Mouse (Mus musculus) heart, adult 2 months (tissue): ENCODE measurements at regions not wholly inside any gene's neighbourhood (a gene's known extent, or its start where the extent isn't known, plus 50 kb on each side); places are given as distances from the start of the nearest gene placed in this dataset.
"Not testable (repeated sequence)": the region's sequence is repeated elsewhere in the genome, so short reads cannot be mapped to it uniquely, and the experiment has no call there.

ENCODE experiments used
- DNase-seq, 2 experiments: peaks; one replicate each; pipeline ENCODE4 v3.0.0; 2021
- H3K27ac ChIP-seq: fragments of 200-600 bp; 2 replicates; pipeline ENCODE4 v1.8.1; 2022
- H3K27me3 ChIP-seq: fragments of 200-500 bp; 2 replicates; pipeline ENCODE4 v1.6.1; 2012; ENCODE audit warnings: mild to moderate bottlenecking, low read length, inconsistent platforms, mixed read lengths; ENCODE audit not compliant: control insufficient read depth, insufficient read depth
- H3K36me3 ChIP-seq: fragments of 200-500 bp; 2 replicates; pipeline ENCODE4 v1.6.1; 2012; ENCODE audit warnings: low read length, inconsistent platforms; ENCODE audit not compliant: control insufficient read depth, insufficient read depth
- H3K4me1 ChIP-seq: fragments of 200-500 bp; 2 replicates; pipeline ENCODE4 v1.6.1; 2011; ENCODE audit warnings: low read length; ENCODE audit not compliant: control insufficient read depth, insufficient read depth
- H3K4me3 ChIP-seq: fragments of 200-600 bp; 2 replicates; pipeline ENCODE4 v1.8.1; 2022
- H3K79me2 ChIP-seq: fragments of 200-500 bp; replicated peaks from 2 replicates; pipeline ENCODE4 v1.6.1; 2012; ENCODE audit warnings: mild to moderate bottlenecking, inconsistent platforms, low read length, moderate library complexity, mixed read lengths; ENCODE audit not compliant: control insufficient read depth, insufficient read depth
- H3K9ac ChIP-seq: fragments of 200-500 bp; 2 replicates; pipeline ENCODE4 v1.6.1; 2012; ENCODE audit warnings: low read depth, mild to moderate bottlenecking, control low read depth, inconsistent platforms, low read length, mixed read lengths
- CTCF ChIP-seq: fragments of 200-600 bp; IDR thresholded peaks from 2 replicates; pipeline ENCODE4 v1.8.1; 2022; ENCODE audit warnings: antibody characterized with exemption, mild to moderate bottlenecking, moderate library complexity
- EP300 ChIP-seq: fragments of 200-500 bp; IDR thresholded peaks from 2 replicates; pipeline ENCODE4 v1.6.1; 2011; ENCODE audit warnings: low read depth, low read length, control low read depth; ENCODE audit not compliant: insufficient read depth
- POLR2A ChIP-seq: fragments of 200-500 bp; IDR thresholded peaks from 2 replicates; pipeline ENCODE4 v1.6.1; 2011; ENCODE audit warnings: mild to moderate bottlenecking, low read depth, low read length, control low read depth; ENCODE audit not compliant: insufficient read depth
- WGBS: fragments of 180-500 bp; shearing (Covaris S2); methylation state at CpG from one replicate; pipeline ENCODE4 v1.1.7; 2018; 5-methylcytosine and 5-hydroxymethylcytosine counted together
- intact Hi-C: fragments of 180-260 bp; cut with DNase I; formaldehyde crosslinking; loops from one replicate; pipeline ENCODE4 v1.15.1; 2025

DNA sequence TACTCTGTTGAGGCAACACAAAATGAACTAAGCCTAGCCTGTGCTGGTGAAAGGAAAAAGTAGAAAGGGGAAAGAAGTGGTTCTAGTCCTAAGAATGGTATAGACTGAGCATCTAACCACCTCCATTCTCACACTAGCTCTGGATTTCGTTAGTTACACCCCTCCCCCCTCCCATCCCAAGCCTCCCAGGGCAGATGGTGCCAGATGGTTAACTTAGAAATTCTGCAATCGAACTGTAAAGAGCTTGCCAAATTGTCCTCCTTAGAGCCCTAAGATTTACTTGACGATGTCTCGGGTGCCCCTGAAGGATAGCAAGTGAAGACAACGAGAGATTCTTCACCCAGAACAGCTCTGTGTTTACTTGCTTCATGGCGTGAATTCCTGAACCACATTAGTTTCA, 453.7 kb upstream of the Clint1 start:
- no peaks in the 10 kb centered on the region for H3K79me2 ChIP-seq
- intact Hi-C loops = no loop called here
- WGBS = 68% methylated on average over 6 of the region's 6 CpGs
- TF ChIP-seq CTCF (no peak), EP300 (no peak), POLR2A (no peak)
- H3K27ac ChIP-seq = no peak overlapping the region
- no peak overlapping the region for H3K4me3 ChIP-seq
- no peak for DNase-seq
- H3K27me3 ChIP-seq = no peaks in the 10 kb centered on the region
- H3K4me1 ChIP-seq = no peaks in the 10 kb centered on the region; the same call in 1 of the 2 replicates
- no peaks in the 10 kb centered on the region for H3K36me3 ChIP-seq
- no peak overlapping the region for H3K9ac ChIP-seq

- DNase-seq = no peak
- TF ChIP-seq POLR2A (no peak), EP300 (no peak), CTCF (no peak)
- Histone ChIP-seq H3K4me3 (no peak overlapping the region), H3K79me2 (no peaks in the 10 kb centered on the region), H3K27me3 (no peaks in the 10 kb centered on the region), H3K4me1 (no peaks in the 10 kb centered on the region), H3K9ac (no peak overlapping the region), H3K27ac (no peak overlapping the region), H3K36me3 (no peaks in the 10 kb centered on the region)
- WGBS = 53% methylated on average over 10 of the region's 10 CpGs
- intact Hi-C loops = no loop called here
These were observed 447.3 kb upstream of the Clint1 start for GRCm38 (mm10) chr11:45404377-45405029.

GRCm38 (mm10) chr11:45424066-45424465, 427.8 kb upstream of the Clint1 start:
- H3K4me3 ChIP-seq, H3K79me2 ChIP-seq, DNase-seq, intact Hi-C loops, H3K36me3 ChIP-seq, H3K9ac ChIP-seq, H3K27ac ChIP-seq, H3K27me3 ChIP-seq, H3K4me1 ChIP-seq: not testable (repeated sequence)

- Histone ChIP-seq H3K36me3 (no peaks in the 10 kb centered on the region), H3K79me2 (no peaks in the 10 kb centered on the region), H3K4me3 (no peak overlapping the region), H3K27ac (no peak overlapping the region), H3K9ac (no peak overlapping the region), H3K4me1 (no peaks in the 10 kb centered on the region), H3K27me3 (no peaks in the 10 kb centered on the region)
- intact Hi-C loops = no loop called here
- TF ChIP-seq EP300 (no peak), POLR2A (no peak), CTCF (no peak)
- 61% methylated on average over 3 of the region's 3 CpGs for WGBS
- no peak for DNase-seq
These were observed 410.7 kb upstream of the Clint1 start for GRCm38 (mm10) chr11:45440937-45441720.

GRCm38 (mm10) chr11:45446512-45446911, 405.3 kb upstream of the Clint1 start:
- intact Hi-C loops = no loop called here
- H3K79me2 ChIP-seq = no peaks in the 10 kb centered on the region
- H3K36me3 ChIP-seq = no peaks in the 10 kb centered on the region
- H3K9ac ChIP-seq = no peak overlapping the region
- no peaks in the 10 kb centered on the region for H3K4me1 ChIP-seq
- WGBS = 62% methylated on average over 2 of the region's 2 CpGs
- H3K27ac ChIP-seq = no peak overlapping the region
- H3K27me3 ChIP-seq = no peaks in the 10 kb centered on the region
- DNase-seq = no peak
- H3K4me3 ChIP-seq = no peak overlapping the region
- TF ChIP-seq EP300 (no peak), POLR2A (no peak), CTCF (no peak)

DNA sequence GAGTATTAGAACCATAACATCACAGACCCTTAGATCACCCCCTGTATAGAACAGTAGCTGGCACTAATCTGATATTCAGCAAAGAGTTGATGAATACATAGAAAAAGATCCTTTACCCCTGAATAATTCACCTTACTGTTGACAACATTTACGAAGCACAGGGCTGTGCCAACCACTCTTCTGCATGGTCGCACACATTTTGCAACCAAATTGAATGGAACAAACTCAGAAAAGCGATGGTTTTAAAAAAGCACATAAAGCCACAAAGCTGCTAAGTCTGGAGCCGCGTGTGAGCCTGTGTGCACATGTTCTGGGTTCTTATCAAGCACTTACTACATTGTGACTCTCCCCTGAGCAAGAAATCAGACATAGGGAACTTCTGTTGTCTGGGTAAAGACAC, 397.6 kb upstream of the Clint1 start:
- TF ChIP-seq CTCF = no peak
- no peak for TF ChIP-seq POLR2A
- TF ChIP-seq EP300 = no peak
- DNase-seq = no peak
- WGBS = 89% methylated on average over 5 of the region's 5 CpGs

More for the DNA sequence above, 397.6 kb upstream of the Clint1 start:
- Histone ChIP-seq H3K4me3 (no peak overlapping the region), H3K27me3 (no peaks in the 10 kb centered on the region), H3K79me2 (no peaks in the 10 kb centered on the region), H3K4me1 (no peaks in the 10 kb centered on the region), H3K36me3 (no peaks in the 10 kb centered on the region), H3K9ac (no peak overlapping the region), H3K27ac (no peak overlapping the region)
- intact Hi-C loops = no loop called here
